Comparison of ENCODE assay signal across 7 mouse cellular contexts in the genomic region with DNA sequence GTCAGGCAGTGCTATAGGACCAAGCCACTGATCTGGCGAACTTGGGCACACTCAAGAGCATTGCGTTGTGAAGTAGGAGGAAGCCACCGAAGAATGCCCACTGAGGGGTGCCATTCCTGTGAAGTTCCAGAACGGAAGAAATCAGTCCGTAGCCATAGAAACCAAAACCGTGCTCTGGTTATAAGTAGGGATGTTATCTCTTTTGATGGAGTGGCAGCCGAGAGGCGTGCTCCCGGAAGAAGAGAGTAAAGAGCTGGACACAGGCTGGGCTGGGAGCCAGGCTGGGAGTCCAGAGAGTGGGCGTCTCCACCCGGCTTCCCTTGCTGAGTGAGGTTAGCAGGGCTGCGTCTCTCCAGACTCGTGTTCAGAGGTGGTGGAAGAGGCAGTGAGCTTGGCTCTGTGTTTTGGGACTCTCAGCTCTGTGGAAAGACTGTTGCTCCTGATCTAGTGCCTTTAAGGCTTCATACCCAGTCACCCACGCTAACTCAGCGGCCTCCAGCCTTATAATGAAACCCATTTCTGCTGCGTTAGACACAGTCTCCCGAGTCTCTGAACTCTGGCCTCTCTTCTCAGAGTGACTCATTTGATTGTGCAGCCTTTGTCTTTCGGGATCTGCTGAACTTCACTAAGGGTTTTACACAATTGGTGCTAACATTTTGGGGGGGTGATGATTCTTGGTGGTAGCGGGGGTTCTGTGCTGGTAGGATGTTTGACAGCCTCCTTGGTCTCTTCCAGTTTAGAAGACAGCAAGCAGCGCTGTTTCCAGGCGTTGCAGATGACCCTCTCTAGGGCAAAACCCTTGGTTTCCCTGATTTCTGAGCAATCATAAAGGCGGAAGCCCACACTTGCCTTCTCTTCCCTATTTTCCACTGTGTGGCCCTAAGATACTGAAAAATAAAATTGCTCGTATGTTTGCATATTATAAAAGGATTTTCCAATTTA. TPM values are rescaled to one million over a fixed set of nuclear protein-coding genes. Genes with fewer than 3 reads are reported as not detected.
DNase-seq lines count a peak whose midpoint lies in the region; ATAC-seq lines count a peak whose summit lies in the region.

No protein-coding gene starts in this region.

- peak; percentile 76 for ATAC-seq in intestine, embryonic 16.5 days
- ATAC-seq in neural tube, embryonic 15.5 days (ENCODE audit: low FRiP score): peak; percentile 57

- peaks cover 5% of the 10 kb centered on the region; the same call in 1 of the 2 replicates for H3K4me1 ChIP-seq in intestine, embryonic 16.5 days (ENCODE audit: control insufficient read depth, insufficient read depth, low read length)
- H3K4me1 ChIP-seq in neural tube, embryonic 15.5 days: peaks cover 8% of the 10 kb centered on the region

- H3K4me3 ChIP-seq in intestine, embryonic 16.5 days (ENCODE audit: low read length): no peak overlapping the region
- no peak overlapping the region for H3K4me3 ChIP-seq in neural tube, embryonic 15.5 days (replicated peaks)

- DNase-seq in adrenal gland, adult 18-20 months (ENCODE audit: low spot score in 2 of 2): peak; percentile 48 to 55
- DNase-seq in brain, adult 2 months (ENCODE audit: low read depth, low spot score): peak; percentile 69
- DNase-seq in heart, adult 18-20 months: peak; percentile 77 to 86
- DNase-seq in left cerebral cortex, postnatal 4 days: peak; percentile 65
- no peak for DNase-seq in thymus, postnatal 0 days (ENCODE audit: low spot score)

- intact Hi-C loops in left cerebral cortex, postnatal 4 days (cut with DNase I): no loop called here

- WGBS in intestine, embryonic 16.5 days: 59% methylated on average over 23 of the region's 23 CpGs
- 42% methylated on average over 23 of the region's 23 CpGs for WGBS in neural tube, embryonic 15.5 days

- no peaks in the 10 kb centered on the region for H3K27me3 ChIP-seq in intestine, embryonic 16.5 days (replicated peaks; ENCODE audit: control insufficient read depth, insufficient read depth, low read length)
- no peaks in the 10 kb centered on the region for H3K27me3 ChIP-seq in neural tube, embryonic 15.5 days (replicated peaks)

- H3K9me3 ChIP-seq in intestine, embryonic 16.5 days (ENCODE audit: control insufficient read depth, low read length): no peaks in the 10 kb centered on the region
- H3K9me3 ChIP-seq in neural tube, embryonic 15.5 days (replicated peaks): no peaks in the 10 kb centered on the region

- H3K36me3 ChIP-seq in intestine, embryonic 16.5 days (ENCODE audit: control insufficient read depth, insufficient read depth, low read length): no peaks in the 10 kb centered on the region
- no peaks in the 10 kb centered on the region for H3K36me3 ChIP-seq in neural tube, embryonic 15.5 days

- no peak overlapping the region for H3K9ac ChIP-seq in intestine, embryonic 16.5 days (ENCODE audit: low read depth, low read length)
- H3K9ac ChIP-seq in neural tube, embryonic 15.5 days (replicated peaks): no peak overlapping the region; the same call in 1 of the 2 replicates

- H3K27ac ChIP-seq in intestine, embryonic 16.5 days (ENCODE audit: low read length): no peak overlapping the region
- H3K27ac ChIP-seq in neural tube, embryonic 15.5 days (replicated peaks): no peak overlapping the region

- peak overlapping the region; percentile 32 for H3K4me2 ChIP-seq in intestine, embryonic 16.5 days (ENCODE audit: low read depth, low read length)
- H3K4me2 ChIP-seq in neural tube, embryonic 15.5 days: peak overlapping the region; percentile 43

RNA-seq across cellular contexts. Expression of a gene that starts 21.1 kb away (rescaled TPM):
- 10 to 100 TPM; 17.7 to 22.6 TPM for total RNA-seq in adrenal gland, adult 18-20 months (2021)
- total RNA-seq in heart, adult 18-20 months (2021): 10 to 100 TPM; 20.0 to 20.8 TPM
- polyA plus RNA-seq in intestine, embryonic 16.5 days (2015; fragmentation: Nextera tagmentation; extraction: Ambion mirVana): 101 and 113 TPM in 2 replicates
- total RNA-seq in left cerebral cortex, postnatal 4 days (2021): 1 to 10 TPM; 1.2 to 1.5 TPM
- polyA plus RNA-seq in neural tube, embryonic 15.5 days (2015; fragmentation: Nextera tagmentation; extraction: Ambion mirVana): 1.9 and 4.0 TPM in 2 replicates
- 7.6 and 8.4 TPM in 2 replicates for polyA plus RNA-seq in thymus, postnatal 0 days (2015; fragmentation: Nextera tagmentation; extraction: Ambion mirVana)

RNA-seq across cellular contexts. Expression of a gene that starts 58.8 kb away (rescaled TPM):
- total RNA-seq in adrenal gland, adult 18-20 months (2021): 100 to 1,000 TPM; 124 to 133 TPM
- total RNA-seq in heart, adult 18-20 months (2021): 10 to 100 TPM; 43.0 to 47.0 TPM
- 415 and 476 TPM in 2 replicates for polyA plus RNA-seq in intestine, embryonic 16.5 days (2015; fragmentation: Nextera tagmentation; extraction: Ambion mirVana)
- 100 to 1,000 TPM; 179 to 182 TPM for total RNA-seq in left cerebral cortex, postnatal 4 days (2021)
- 356 and 410 TPM in 2 replicates for polyA plus RNA-seq in neural tube, embryonic 15.5 days (2015; fragmentation: Nextera tagmentation; extraction: Ambion mirVana)
- polyA plus RNA-seq in thymus, postnatal 0 days (2015; fragmentation: Nextera tagmentation; extraction: Ambion mirVana): 705 and 759 TPM in 2 replicates

RNA-seq across cellular contexts. Expression of a gene that starts 58.9 kb away (rescaled TPM):
- total RNA-seq in adrenal gland, adult 18-20 months (2021): not detected
- under 1 TPM in 1 of 2 experiments, not detected in 1; 0.10 TPM for total RNA-seq in heart, adult 18-20 months (2021)
- polyA plus RNA-seq in intestine, embryonic 16.5 days (2015; fragmentation: Nextera tagmentation; extraction: Ambion mirVana): 0.07 TPM in 1 of 2 replicates, not detected in the other
- under 1 TPM in 1 of 2 experiments, not detected in 1; 0.28 TPM for total RNA-seq in left cerebral cortex, postnatal 4 days (2021)
- 0.10 TPM in 1 of 2 replicates, not detected in the other for polyA plus RNA-seq in neural tube, embryonic 15.5 days (2015; fragmentation: Nextera tagmentation; extraction: Ambion mirVana)
- 0.07 and 0.12 TPM in 2 replicates for polyA plus RNA-seq in thymus, postnatal 0 days (2015; fragmentation: Nextera tagmentation; extraction: Ambion mirVana)

Comparison
In these comparisons a context has a peak if more than half of its experiments do, and no peak if none do; other contexts are left out.
1. RNA of a gene that starts 21.1 kb away (total RNA-seq): 17.7 to 22.6 TPM in adrenal gland, adult 18-20 months and 20.0 to 20.8 TPM in heart, adult 18-20 months; 1.2 to 1.5 TPM in left cerebral cortex, postnatal 4 days; every median in the first group is over 4 times any median in the second.